Mouse (Mus musculus): ENCODE results near the gene Arntl2. TPM values are rescaled to one million over a fixed set of nuclear protein-coding genes. Genes with fewer than 3 reads are reported as not detected.

Arntl2 gene
- total RNA-seq, 1 experiment: 8.4 TPM

DNA sequence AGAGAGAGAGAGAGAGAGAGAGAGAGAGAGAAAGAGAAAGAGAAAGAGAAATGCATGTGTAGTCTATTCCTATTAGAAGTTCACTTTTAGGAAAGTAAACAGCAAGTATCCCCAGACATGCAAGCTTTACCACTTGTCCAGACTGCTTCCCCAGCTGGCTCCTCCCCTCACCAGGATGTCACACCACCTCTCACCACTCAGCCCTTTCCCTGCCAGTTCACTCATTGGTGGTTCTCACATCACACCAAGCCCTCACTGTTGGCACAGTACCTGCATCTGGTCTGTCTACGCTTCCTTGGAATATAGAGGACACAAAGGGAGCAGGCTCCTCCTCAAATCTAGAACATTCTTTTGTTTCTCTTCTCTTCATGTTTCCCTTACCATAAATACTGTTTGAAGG lies 44.2 kb upstream of the Arntl2 start:
- H3K4me1 ChIP-seq (ENCODE audit: control insufficient read depth in 2 of 2, insufficient read depth in 2 of 2, low read length in 2 of 2, poor library complexity in 1 of 2): peaks cover 2 to 6% of the 10 kb centered on the region in 2 experiments; a peak in 2 of 4 replicates
- H3K9ac ChIP-seq (ENCODE audit: insufficient read depth, low read depth, low read length, poor library complexity, severe bottlenecking): no peak overlapping the region
- no peak for DNase-seq (ENCODE audit: low read depth, low spot score)
- TF ChIP-seq ZNF384 (IDR thresholded peaks at IDR 0.05; ENCODE audit: low read depth, low read length): no peak
- TF ChIP-seq MAFK (IDR thresholded peaks at IDR 0.05; ENCODE audit: insufficient read depth, low read depth, low read length): no peak
- TF ChIP-seq ZC3H11A (IDR thresholded peaks at IDR 0.05; ENCODE audit: borderline replicate concordance, low read depth, low read length): no peak
- TF ChIP-seq CHD2 (IDR thresholded peaks at IDR 0.05; ENCODE audit: low read depth, low read length): no peak
- no peak for TF ChIP-seq HCFC1 (IDR thresholded peaks at IDR 0.05; ENCODE audit: borderline replicate concordance, insufficient read depth, low read length)
- H3K36me3 ChIP-seq (ENCODE audit: control insufficient read depth, insufficient read depth, low read length, poor library complexity, severe bottlenecking): peaks cover 2% of the 10 kb centered on the region; the same call in 1 of the 2 replicates
- no peak overlapping the region for H3K4me3 ChIP-seq (ENCODE audit: insufficient read depth in 1 of 2, low read depth in 1 of 2, low read length in 2 of 2, poor library complexity in 1 of 2, severe bottlenecking in 1 of 2)
- in situ Hi-C loops (cut with MboI; ENCODE audit: low sequenced_read_pairs in 2 of 2, unreplicated experiment in 2 of 2): no loop called here
- no peak overlapping the region for H3K27ac ChIP-seq (ENCODE audit: insufficient read depth, low read depth, low read length, poor library complexity, severe bottlenecking)
- H3K9me3 ChIP-seq (ENCODE audit: control insufficient read depth, insufficient read depth, low read depth, low read length): no peaks in the 10 kb centered on the region

DNA sequence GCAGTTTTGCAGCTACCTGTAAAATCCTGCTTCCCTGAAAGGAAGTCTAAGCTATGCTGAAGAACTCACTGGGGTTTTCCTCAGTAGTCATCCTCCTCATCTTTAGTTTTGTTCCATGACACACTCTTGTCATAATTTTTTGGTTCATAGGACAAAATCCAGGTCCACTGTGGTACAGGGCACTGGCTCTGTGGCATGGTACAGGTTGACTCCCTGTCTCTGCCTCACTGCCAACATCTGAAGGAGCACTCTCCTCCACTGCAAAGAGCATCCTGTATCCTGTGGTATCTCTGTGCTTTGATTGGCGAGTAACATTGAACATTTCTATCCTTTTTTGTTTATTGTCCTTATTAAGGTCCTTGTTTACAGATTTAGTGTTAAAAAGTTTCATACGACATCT lies 43.7 kb upstream of the Arntl2 start:
- Histone ChIP-seq H3K36me3 (ENCODE audit: control insufficient read depth, insufficient read depth, low read length, poor library complexity, severe bottlenecking) (peaks cover 2% of the 10 kb centered on the region; the same call in 1 of the 2 replicates), H3K27ac (ENCODE audit: insufficient read depth, low read depth, low read length, poor library complexity, severe bottlenecking) (no peak overlapping the region), H3K9ac (ENCODE audit: insufficient read depth, low read depth, low read length, poor library complexity, severe bottlenecking) (no peak overlapping the region), H3K9me3 (ENCODE audit: control insufficient read depth, insufficient read depth, low read depth, low read length) (no peaks in the 10 kb centered on the region), H3K4me3 (ENCODE audit: insufficient read depth in 1 of 2, low read depth in 1 of 2, low read length in 2 of 2, poor library complexity in 1 of 2, severe bottlenecking in 1 of 2) (no peak overlapping the region), H3K4me1 (ENCODE audit: control insufficient read depth in 2 of 2, insufficient read depth in 2 of 2, low read length in 2 of 2, poor library complexity in 1 of 2) (peaks cover 2 to 6% of the 10 kb centered on the region in 2 experiments; a peak in 2 of 4 replicates)
- DNase-seq (ENCODE audit: low read depth, low spot score): no peak
- TF ChIP-seq ZNF384 (IDR thresholded peaks at IDR 0.05; ENCODE audit: low read depth, low read length) (no peak), HCFC1 (IDR thresholded peaks at IDR 0.05; ENCODE audit: borderline replicate concordance, insufficient read depth, low read length) (no peak), MAFK (IDR thresholded peaks at IDR 0.05; ENCODE audit: insufficient read depth, low read depth, low read length) (no peak), ZC3H11A (IDR thresholded peaks at IDR 0.05; ENCODE audit: borderline replicate concordance, low read depth, low read length) (no peak), CHD2 (IDR thresholded peaks at IDR 0.05; ENCODE audit: low read depth, low read length) (no peak)
- in situ Hi-C loops (cut with MboI; ENCODE audit: low sequenced_read_pairs in 2 of 2, unreplicated experiment in 2 of 2): no loop called here

DNA sequence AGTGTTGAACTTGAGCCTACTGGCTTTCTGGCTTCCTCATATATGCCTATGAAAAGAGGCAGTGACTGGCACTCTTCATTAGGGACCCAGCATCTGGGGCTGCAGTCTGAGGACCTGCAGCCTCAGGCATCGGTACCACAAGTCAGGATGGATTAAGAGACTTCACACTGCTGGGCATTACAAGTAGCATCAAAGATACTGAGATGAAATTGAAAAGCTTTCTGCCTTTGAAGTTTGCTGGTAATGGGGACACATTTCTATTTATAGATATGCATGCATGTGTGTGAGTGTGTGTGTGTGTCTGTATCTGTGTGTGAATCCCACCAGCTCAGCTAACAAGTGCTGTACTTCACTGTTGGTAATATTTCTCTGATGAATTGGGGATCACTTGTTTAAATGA lies 43.2 kb upstream of the Arntl2 start:
- peaks cover 2 to 6% of the 10 kb centered on the region in 2 experiments; a peak in 2 of 4 replicates for H3K4me1 ChIP-seq (ENCODE audit: control insufficient read depth in 2 of 2, insufficient read depth in 2 of 2, low read length in 2 of 2, poor library complexity in 1 of 2)
- no peak for DNase-seq (ENCODE audit: low read depth, low spot score)
- H3K4me3 ChIP-seq (ENCODE audit: insufficient read depth in 1 of 2, low read depth in 1 of 2, low read length in 2 of 2, poor library complexity in 1 of 2, severe bottlenecking in 1 of 2): no peak overlapping the region
- H3K9ac ChIP-seq (ENCODE audit: insufficient read depth, low read depth, low read length, poor library complexity, severe bottlenecking): no peak overlapping the region
- H3K36me3 ChIP-seq (ENCODE audit: control insufficient read depth, insufficient read depth, low read length, poor library complexity, severe bottlenecking): peaks cover 2% of the 10 kb centered on the region; the same call in 1 of the 2 replicates
- no peak for TF ChIP-seq HCFC1 (IDR thresholded peaks at IDR 0.05; ENCODE audit: borderline replicate concordance, insufficient read depth, low read length)
- no peak for TF ChIP-seq CHD2 (IDR thresholded peaks at IDR 0.05; ENCODE audit: low read depth, low read length)
- TF ChIP-seq ZC3H11A (IDR thresholded peaks at IDR 0.05; ENCODE audit: borderline replicate concordance, low read depth, low read length): no peak
- no peak for TF ChIP-seq ZNF384 (IDR thresholded peaks at IDR 0.05; ENCODE audit: low read depth, low read length)
- TF ChIP-seq MAFK (IDR thresholded peaks at IDR 0.05; ENCODE audit: insufficient read depth, low read depth, low read length): no peak
- H3K27ac ChIP-seq (ENCODE audit: insufficient read depth, low read depth, low read length, poor library complexity, severe bottlenecking): no peak overlapping the region
- in situ Hi-C loops (cut with MboI; ENCODE audit: low sequenced_read_pairs in 2 of 2, unreplicated experiment in 2 of 2): no loop called here
- no peaks in the 10 kb centered on the region for H3K9me3 ChIP-seq (ENCODE audit: control insufficient read depth, insufficient read depth, low read depth, low read length)

DNA sequence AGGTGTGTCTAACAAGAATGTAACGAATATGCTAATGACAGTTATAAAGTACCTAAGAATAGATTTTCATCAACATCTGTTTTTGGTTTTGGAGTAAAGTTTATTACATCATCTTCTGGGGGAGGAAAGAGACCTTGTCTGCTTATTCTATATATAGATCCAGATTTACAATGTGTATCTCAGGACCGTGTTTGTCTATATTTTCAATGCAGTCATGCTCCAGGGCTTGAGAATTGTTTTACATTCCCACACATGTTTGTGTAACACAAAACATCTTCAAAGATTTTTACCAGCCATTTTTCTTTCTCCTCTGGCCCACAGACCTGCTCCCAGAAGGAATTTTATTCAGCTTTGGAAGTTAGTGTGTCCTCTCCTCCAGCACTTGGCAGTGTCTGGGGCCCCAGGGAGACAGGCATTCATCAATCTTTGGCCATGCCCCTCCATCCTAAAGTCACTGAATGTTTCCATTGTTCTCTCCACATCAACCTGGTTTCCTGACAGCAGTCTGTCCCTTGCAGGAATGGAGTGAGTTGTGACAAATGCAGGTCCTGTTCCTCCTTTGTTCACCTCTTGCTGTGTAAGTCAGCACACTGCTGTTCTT lies 42.2 kb upstream of the Arntl2 start:
- H3K4me1 ChIP-seq (ENCODE audit: control insufficient read depth in 2 of 2, insufficient read depth in 2 of 2, low read length in 2 of 2, poor library complexity in 1 of 2): peaks cover 2 to 6% of the 10 kb centered on the region in 2 experiments; a peak in 2 of 4 replicates

More for the DNA sequence above, 42.2 kb upstream of the Arntl2 start:
- DNase-seq (ENCODE audit: low read depth, low spot score): no peak
- H3K36me3 ChIP-seq (ENCODE audit: control insufficient read depth, insufficient read depth, low read length, poor library complexity, severe bottlenecking): peaks cover 2% of the 10 kb centered on the region; the same call in 1 of the 2 replicates
- H3K4me3 ChIP-seq (ENCODE audit: insufficient read depth in 1 of 2, low read depth in 1 of 2, low read length in 2 of 2, poor library complexity in 1 of 2, severe bottlenecking in 1 of 2): no peak overlapping the region
- no peaks in the 10 kb centered on the region for H3K9me3 ChIP-seq (ENCODE audit: control insufficient read depth, insufficient read depth, low read depth, low read length)
- no peak overlapping the region for H3K27ac ChIP-seq (ENCODE audit: insufficient read depth, low read depth, low read length, poor library complexity, severe bottlenecking)
- no peak overlapping the region for H3K9ac ChIP-seq (ENCODE audit: insufficient read depth, low read depth, low read length, poor library complexity, severe bottlenecking)
- TF ChIP-seq ZC3H11A (IDR thresholded peaks at IDR 0.05; ENCODE audit: borderline replicate concordance, low read depth, low read length): no peak
- TF ChIP-seq ZNF384 (IDR thresholded peaks at IDR 0.05; ENCODE audit: low read depth, low read length): no peak
- no peak for TF ChIP-seq MAFK (IDR thresholded peaks at IDR 0.05; ENCODE audit: insufficient read depth, low read depth, low read length)
- no peak for TF ChIP-seq CHD2 (IDR thresholded peaks at IDR 0.05; ENCODE audit: low read depth, low read length)
- no peak for TF ChIP-seq HCFC1 (IDR thresholded peaks at IDR 0.05; ENCODE audit: borderline replicate concordance, insufficient read depth, low read length)
- in situ Hi-C loops (cut with MboI; ENCODE audit: low sequenced_read_pairs in 2 of 2, unreplicated experiment in 2 of 2): no loop called here
